Mouse (Mus musculus) stomach, embryonic 16.5 days (tissue): ENCODE results near the gene Ipcef1. TPM values are rescaled to one million over a fixed set of nuclear protein-coding genes. Genes with fewer than 3 reads are reported as not detected.
A peak's percentile ranks its signal among the peaks of the same experiment; 100 is the strongest.

ENCODE experiments used
- ATAC-seq: fragments of 200-750 bp; cut with Nextera tagmentation; 2 replicates; pipeline ENCODE4 v1.8.0; 2017; ENCODE audit warnings: moderate number of reproducible peaks, moderate TSS enrichment; ENCODE audit not compliant: insufficient read depth, low FRiP score
- H3K27ac ChIP-seq: fragments of 300-500 bp; sonication (generic); 2 replicates; pipeline ENCODE4 v1.5.1; 2014; ENCODE audit warnings: low read length
- H3K27me3 ChIP-seq: fragments of 300-500 bp; sonication (generic); 2 replicates; pipeline ENCODE4 v1.6.1; 2014; ENCODE audit warnings: low read length, control low read depth, mixed read lengths; ENCODE audit not compliant: control insufficient read depth, insufficient read depth
- H3K36me3 ChIP-seq: fragments of 300-500 bp; sonication (generic); 2 replicates; pipeline ENCODE4 v1.6.1; 2014; ENCODE audit warnings: low read length; ENCODE audit not compliant: control insufficient read depth, insufficient read depth
- H3K4me1 ChIP-seq: fragments of 300-500 bp; sonication (generic); 2 replicates; pipeline ENCODE4 v1.6.1; 2014; ENCODE audit warnings: low read length, control low read depth, mixed read lengths; ENCODE audit not compliant: control insufficient read depth, insufficient read depth
- H3K4me2 ChIP-seq: fragments of 300-500 bp; sonication (generic); 2 replicates; pipeline ENCODE4 v1.6.1; 2014; ENCODE audit warnings: low read depth, low read length, mixed read lengths
- H3K4me3 ChIP-seq: fragments of 300-500 bp; sonication (generic); replicated peaks from 2 replicates; pipeline ENCODE4 v1.5.1; 2014; ENCODE audit warnings: mild to moderate bottlenecking, low read length
- H3K9ac ChIP-seq: fragments of 300-500 bp; sonication (generic); 2 replicates; pipeline ENCODE4 v1.6.1; 2014; ENCODE audit warnings: low read length
- H3K9me3 ChIP-seq: fragments of 300-500 bp; sonication (generic); replicated peaks from 2 replicates; pipeline ENCODE4 v1.6.1; 2016; ENCODE audit warnings: low read length, control low read depth; ENCODE audit not compliant: control insufficient read depth
- WGBS: fragments of 180-500 bp; shearing (Covaris S2); extraction: QIAGEN DNeasy Blood & Tissue Kit; methylation state at CpG from one replicate; pipeline ENCODE4 v1.1.7; 2014; 5-methylcytosine and 5-hydroxymethylcytosine counted together
- polyA plus RNA-seq: library from polyadenylated mRNA; unstranded; fragments of >200 nt; fragmentation: Nextera tagmentation; extraction: Ambion mirVana; gene quantifications from 2 replicates; pipeline ENCODE4 v1.2.1, GENCODE M21; 2015

The Ipcef1 gene
- polyA plus RNA-seq, 1 experiment from 2014 or later = 0.80 TPM

- no peaks in the 10 kb centered on the region for H3K27me3 ChIP-seq
- H3K4me1 ChIP-seq = no peaks in the 10 kb centered on the region
- H3K4me3 ChIP-seq = no peak overlapping the region
- no peak overlapping the region for H3K4me2 ChIP-seq
- H3K9me3 ChIP-seq = no peaks in the 10 kb centered on the region
- ATAC-seq = no peak
- no peak overlapping the region for H3K27ac ChIP-seq
- H3K9ac ChIP-seq = no peak overlapping the region
- WGBS = 67% methylated on average over 1 of the region's 1 CpGs
- no peaks in the 10 kb centered on the region for H3K36me3 ChIP-seq
These were observed 83.9 kb downstream of the Ipcef1 start for GRCm38 (mm10) chr10:6968334-6968733.

GRCm38 (mm10) chr10:6967588-6968242 is 84.6 kb downstream of the Ipcef1 start:
- no peak for ATAC-seq
- Histone ChIP-seq H3K27ac (no peak overlapping the region), H3K36me3 (no peaks in the 10 kb centered on the region)

GRCm38 (mm10) chr10:6958791-6959190 is 93.5 kb downstream of the Ipcef1 start:
- Histone ChIP-seq H3K9ac (no peak overlapping the region), H3K36me3 (no peaks in the 10 kb centered on the region), H3K4me2 (no peak overlapping the region), H3K4me3 (no peak overlapping the region), H3K27me3 (no peaks in the 10 kb centered on the region), H3K4me1 (no peaks in the 10 kb centered on the region), H3K27ac (no peak overlapping the region), H3K9me3 (no peaks in the 10 kb centered on the region)
- 78% methylated on average over 5 of the region's 5 CpGs for WGBS
- ATAC-seq = no peak

More at GRCm38 (mm10) chr10:6967588-6968242, 84.6 kb downstream of the Ipcef1 start:
- no peak overlapping the region for H3K9ac ChIP-seq
- WGBS = 75% methylated on average over 8 of the region's 8 CpGs
- H3K4me1 ChIP-seq = no peaks in the 10 kb centered on the region
- no peaks in the 10 kb centered on the region for H3K9me3 ChIP-seq
- H3K27me3 ChIP-seq = no peaks in the 10 kb centered on the region
- no peak overlapping the region for H3K4me3 ChIP-seq
- no peak overlapping the region for H3K4me2 ChIP-seq

- Histone ChIP-seq H3K4me2 (no peak overlapping the region), H3K4me1 (no peaks in the 10 kb centered on the region), H3K4me3 (no peak overlapping the region)
These were observed 95.9 kb downstream of the Ipcef1 start for GRCm38 (mm10) chr10:6956357-6956756.

GRCm38 (mm10) chr10:6954533-6954932 is 97.7 kb downstream of the Ipcef1 start:
- Histone ChIP-seq H3K4me3 (no peak overlapping the region), H3K27me3 (no peaks in the 10 kb centered on the region), H3K4me2 (no peak overlapping the region), H3K9me3 (no peaks in the 10 kb centered on the region), H3K9ac (no peak overlapping the region), H3K36me3 (no peaks in the 10 kb centered on the region), H3K4me1 (no peaks in the 10 kb centered on the region), H3K27ac (no peak overlapping the region)
- ATAC-seq = no peak

More at GRCm38 (mm10) chr10:6956357-6956756, 95.9 kb downstream of the Ipcef1 start:
- no peak overlapping the region for H3K27ac ChIP-seq
- H3K27me3 ChIP-seq = no peaks in the 10 kb centered on the region
- no peaks in the 10 kb centered on the region for H3K9me3 ChIP-seq
- ATAC-seq = no peak
- no peaks in the 10 kb centered on the region for H3K36me3 ChIP-seq
- no peak overlapping the region for H3K9ac ChIP-seq
- WGBS = 86% methylated on average over 2 of the region's 2 CpGs

- WGBS = 76% methylated on average over 1 of the region's 1 CpGs
- Histone ChIP-seq H3K9ac (no peak overlapping the region), H3K4me1 (no peaks in the 10 kb centered on the region), H3K9me3 (no peaks in the 10 kb centered on the region), H3K27me3 (no peaks in the 10 kb centered on the region), H3K4me3 (no peak overlapping the region), H3K4me2 (no peak overlapping the region), H3K27ac (no peak overlapping the region), H3K36me3 (no peaks in the 10 kb centered on the region)
- ATAC-seq = no peak
These were observed 99.2 kb downstream of the Ipcef1 start for GRCm38 (mm10) chr10:6953115-6953514.

- Histone ChIP-seq H3K9me3 (no peaks in the 10 kb centered on the region), H3K4me2 (no peak overlapping the region), H3K27ac (peak overlapping the region; percentile 50), H3K36me3 (no peaks in the 10 kb centered on the region), H3K4me1 (no peaks in the 10 kb centered on the region), H3K27me3 (no peaks in the 10 kb centered on the region), H3K9ac (no peak overlapping the region), H3K4me3 (no peak overlapping the region)
- WGBS = 76% methylated on average over 4 of the region's 4 CpGs
- ATAC-seq = peak; percentile 82; the same call in 1 of the 2 replicates
These were observed 115.4 kb downstream of the Ipcef1 start for GRCm38 (mm10) chr10:6936671-6937425.

GRCm38 (mm10) chr10:6934776-6935175 is 117.5 kb downstream of the Ipcef1 start:
- H3K27ac ChIP-seq = no peak overlapping the region
- 66% methylated on average over 3 of the region's 3 CpGs for WGBS
- no peaks in the 10 kb centered on the region for H3K4me1 ChIP-seq
- H3K36me3 ChIP-seq = no peaks in the 10 kb centered on the region
- H3K27me3 ChIP-seq = no peaks in the 10 kb centered on the region
- no peaks in the 10 kb centered on the region for H3K9me3 ChIP-seq
- no peak overlapping the region for H3K4me2 ChIP-seq
- no peak overlapping the region for H3K9ac ChIP-seq
- no peak overlapping the region for H3K4me3 ChIP-seq
- no peak for ATAC-seq

GRCm38 (mm10) chr10:6930889-6931288 is 121.4 kb downstream of the Ipcef1 start:
- 20% methylated on average over 2 of the region's 2 CpGs for WGBS
- Histone ChIP-seq H3K36me3 (no peaks in the 10 kb centered on the region), H3K9ac (no peak overlapping the region), H3K4me1 (no peaks in the 10 kb centered on the region), H3K4me2 (no peak overlapping the region), H3K9me3 (no peaks in the 10 kb centered on the region), H3K27ac (peak overlapping the region; percentile 54; the same call in 1 of the 2 replicates), H3K4me3 (no peak overlapping the region), H3K27me3 (no peaks in the 10 kb centered on the region)
- ATAC-seq = no peak
